Mouse (Mus musculus): Measurements from ENCODE around the gene Psmb8. TPM values are rescaled to one million over a fixed set of nuclear protein-coding genes. Genes with fewer than 3 reads are reported as not detected.

The Psmb8 gene
- polyA plus RNA-seq, 1 experiment: 391 TPM

DNA sequence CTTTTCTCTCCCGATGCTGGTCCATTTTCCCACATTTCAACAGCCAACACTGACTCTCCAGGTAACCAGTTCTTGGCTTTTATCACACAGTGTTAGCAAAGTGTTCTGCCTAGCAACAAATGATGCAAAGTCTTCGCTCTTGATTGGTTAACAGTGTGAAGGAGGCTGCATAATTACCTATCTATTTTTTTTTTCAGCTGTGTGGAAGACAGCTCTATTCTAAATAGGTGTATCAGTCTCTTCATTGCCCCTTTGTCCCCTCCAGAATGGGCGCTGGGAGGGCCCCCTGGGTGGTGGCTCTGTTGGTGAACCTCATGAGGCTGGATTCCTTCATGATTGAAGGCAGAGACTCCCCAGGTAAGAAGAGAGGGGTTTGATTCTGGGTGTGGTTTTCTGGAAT, 41.2 kb downstream of the Psmb8 start, which contains the start of gene H2-Ob:
H2-Ob (plus strand) TSS at position 198 of the 400 bp plus-strand sequence.
- WGBS: 50% methylated on average over 3 of the region's 3 CpGs
- no peak for DNase-seq (ENCODE audit: low read depth, low spot score)

GRCm38 (mm10) chr17:34239601-34240041, 42.1 kb downstream of the Psmb8 start:
- no peak for DNase-seq (ENCODE audit: low read depth, low spot score)
- WGBS: 53% methylated on average over 10 of the region's 10 CpGs

DNA sequence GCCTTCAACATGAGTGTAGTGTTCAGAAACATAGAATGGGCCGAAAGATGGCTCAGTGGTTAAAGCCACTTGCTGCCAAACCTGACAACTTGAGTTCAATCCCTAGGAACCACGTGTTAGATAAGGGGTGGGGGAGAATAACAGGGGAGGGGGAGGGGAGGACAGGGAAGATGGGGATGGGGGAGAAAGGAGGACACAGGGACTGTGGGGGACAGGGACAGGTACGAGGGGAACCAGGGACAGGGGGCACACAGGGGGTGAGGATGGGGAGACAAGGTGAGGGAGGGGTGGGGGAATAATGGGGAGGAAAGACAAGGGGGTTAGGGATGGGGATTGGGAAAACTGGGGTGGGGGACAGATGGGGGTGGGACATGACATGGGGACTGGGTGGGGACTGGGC, 42.8 kb downstream of the Psmb8 start:
- DNase-seq (ENCODE audit: low read depth, low spot score): no peak
- 58% methylated on average over 3 of the region's 3 CpGs for WGBS

- WGBS: 67% methylated on average over 6 of the region's 6 CpGs
- no peak for DNase-seq (ENCODE audit: low read depth, low spot score)
Observed at GRCm38 (mm10) chr17:34240916-34241315, 43.4 kb downstream of the Psmb8 start.

DNA sequence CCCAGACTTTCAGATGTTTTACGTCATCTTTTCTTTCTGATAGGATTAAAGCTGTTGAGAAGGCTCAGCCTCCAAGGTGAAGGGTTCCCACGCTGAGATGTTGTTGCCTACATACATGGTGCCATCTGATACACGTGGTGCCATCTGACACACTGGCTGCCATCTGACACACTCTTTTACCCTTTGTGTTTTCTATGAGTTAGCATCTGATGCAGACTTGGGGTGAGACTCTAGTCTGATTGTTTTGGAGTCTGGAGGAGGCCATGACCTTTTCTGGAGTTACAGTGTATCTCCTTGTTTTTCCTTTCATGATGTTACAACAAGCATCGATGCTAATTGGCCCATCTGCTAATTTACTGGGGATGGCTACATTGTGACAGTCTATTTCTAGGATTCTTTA, 47.1 kb downstream of the Psmb8 start:
- WGBS: 74% methylated on average over 4 of the region's 4 CpGs

DNA sequence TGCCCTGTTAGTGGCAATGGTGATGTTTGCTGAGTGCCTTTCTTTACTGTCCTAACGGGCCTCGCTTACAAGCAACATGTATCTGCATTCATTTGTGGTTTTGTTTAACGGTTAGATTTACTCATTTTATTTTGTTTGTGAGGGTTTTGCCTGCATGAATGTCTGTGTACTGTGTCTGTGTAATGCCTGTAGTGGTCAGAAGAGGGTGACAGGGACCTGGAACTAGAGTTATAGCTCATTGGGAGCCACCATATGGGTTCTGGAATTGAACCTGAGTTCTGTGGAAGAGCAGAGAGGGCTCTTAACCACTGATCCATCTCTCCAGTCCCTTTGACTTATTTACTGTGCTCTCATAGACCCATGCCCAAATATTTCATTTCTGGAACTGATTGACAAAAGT, 49.5 kb downstream of the Psmb8 start:
- no peak for DNase-seq (ENCODE audit: low read depth, low spot score)
- 78% methylated on average over 3 of the region's 3 CpGs for WGBS

More for the DNA sequence above, 47.1 kb downstream of the Psmb8 start:
- no peak for DNase-seq (ENCODE audit: low read depth, low spot score)

DNA sequence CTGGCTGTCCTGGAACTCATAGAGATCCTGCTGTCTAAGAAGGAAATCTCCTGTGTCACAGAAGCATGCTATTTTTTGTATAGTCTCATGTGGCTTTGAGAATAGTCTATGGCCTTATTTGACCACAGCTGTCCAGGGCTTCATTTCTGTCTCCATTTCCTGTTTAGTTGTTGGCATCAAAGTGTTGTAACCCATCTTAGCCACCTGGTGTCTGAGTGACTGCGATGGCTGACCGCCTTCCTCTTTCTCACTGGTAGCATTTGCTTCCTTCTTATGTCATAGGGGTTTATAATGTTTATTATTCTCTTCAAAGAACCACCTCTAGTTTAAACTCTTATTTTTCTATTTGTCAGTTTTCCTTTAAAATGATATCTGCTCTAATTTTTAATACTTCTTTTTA, 51.2 kb downstream of the Psmb8 start:
- no peak for DNase-seq (ENCODE audit: low read depth, low spot score)
- 31% methylated on average over 2 of the region's 2 CpGs for WGBS

- 53% methylated on average over 3 of the region's 3 CpGs for WGBS
- no peak for DNase-seq (ENCODE audit: low read depth, low spot score)
Observed at GRCm38 (mm10) chr17:34249361-34249760, 51.8 kb downstream of the Psmb8 start.

DNA sequence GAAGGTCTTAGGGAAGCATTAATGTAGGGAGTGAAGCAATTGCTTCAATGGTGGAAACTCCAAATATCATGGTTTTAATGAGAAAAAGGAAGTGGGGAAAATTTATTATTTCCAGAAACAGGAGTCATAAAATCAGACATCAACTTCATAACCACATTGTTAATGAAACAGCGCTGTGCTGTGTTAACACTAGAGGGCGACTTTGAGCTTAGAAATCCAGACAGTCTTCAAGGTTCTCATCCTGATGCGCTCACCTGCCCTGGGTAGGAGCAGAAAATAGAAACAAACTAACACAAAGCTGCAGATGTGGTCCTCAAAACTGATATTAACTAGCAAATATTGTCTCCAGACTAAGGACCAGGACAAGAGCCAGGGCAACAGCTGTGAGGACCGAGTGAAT, 52.4 kb downstream of the Psmb8 start:
- WGBS: 11% methylated on average over 4 of the region's 4 CpGs
- no peak for DNase-seq (ENCODE audit: low read depth, low spot score)

Other genes with a start within 250 kb of the Psmb8 start
- gene B3galt4, start 246.2 kb upstream of the Psmb8 start, polyA plus RNA-seq (2012; rRNA removed): 15.6 and 19.8 TPM in 2 replicates
- 44.6 and 59.1 TPM in 2 replicates for gene Vps52, start 241.9 kb upstream of the Psmb8 start, polyA plus RNA-seq (2012; rRNA removed)
- 617 and 700 TPM in 2 replicates for gene Rps18, start 241.7 kb upstream of the Psmb8 start, polyA plus RNA-seq (2012; rRNA removed)
- 5,020 and 5,402 TPM in 2 replicates for gene H2-K1, start 197.4 kb upstream of the Psmb8 start, polyA plus RNA-seq (2012; rRNA removed)
- 17.0 and 21.3 TPM in 2 replicates for gene Ring1, start 173.0 kb upstream of the Psmb8 start, polyA plus RNA-seq (2012; rRNA removed)
- gene H2-Ke6, start 169.7 kb upstream of the Psmb8 start, polyA plus RNA-seq (2012; rRNA removed): 43.2 and 48.6 TPM in 2 replicates
- gene Slc39a7, start 166.0 kb upstream of the Psmb8 start, polyA plus RNA-seq (2012; rRNA removed): 129 and 133 TPM in 2 replicates
- gene Rxrb, start 165.9 kb upstream of the Psmb8 start, polyA plus RNA-seq (2012; rRNA removed): 41.6 and 49.9 TPM in 2 replicates
- gene Col11a2, start 158.3 kb upstream of the Psmb8 start, polyA plus RNA-seq (2012; rRNA removed): 0.60 and 0.95 TPM in 2 replicates
- gene H2-Oa, start 105.4 kb upstream of the Psmb8 start, polyA plus RNA-seq (2012; rRNA removed): 16.5 and 21.5 TPM in 2 replicates
- gene H2-DMa, start 78.2 kb upstream of the Psmb8 start, polyA plus RNA-seq (2012; rRNA removed): 218 and 235 TPM in 2 replicates
- 85.8 and 92.2 TPM in 2 replicates for gene Brd2, start 75.1 kb upstream of the Psmb8 start, polyA plus RNA-seq (2012; rRNA removed)
- 31.0 and 41.3 TPM in 2 replicates for gene H2-DMb2, start 54.4 kb upstream of the Psmb8 start, polyA plus RNA-seq (2012; rRNA removed)
- gene H2-DMb1, start 44.6 kb upstream of the Psmb8 start, polyA plus RNA-seq (2012; rRNA removed): 322 and 350 TPM in 2 replicates
- gene Tap1, start 10.2 kb upstream of the Psmb8 start, polyA plus RNA-seq (2012; rRNA removed): 80.6 and 126 TPM in 2 replicates
- gene Psmb9, start 10.0 kb upstream of the Psmb8 start, polyA plus RNA-seq (2012; rRNA removed): 195 and 254 TPM in 2 replicates
- 44.9 and 56.5 TPM in 2 replicates for gene Tap2, start 5.8 kb downstream of the Psmb8 start, polyA plus RNA-seq (2012; rRNA removed)
- gene H2-Ob, start 41.2 kb downstream of the Psmb8 start, polyA plus RNA-seq (2012; rRNA removed): 25.1 and 30.6 TPM in 2 replicates
- 3,098 and 3,636 TPM in 2 replicates for gene H2-Ab1, start 60.0 kb downstream of the Psmb8 start, polyA plus RNA-seq (2012; rRNA removed)
- gene H2-Aa, start 90.1 kb downstream of the Psmb8 start, polyA plus RNA-seq (2012; rRNA removed): 1,441 and 1,600 TPM in 2 replicates
- 665 and 730 TPM in 2 replicates for gene H2-Eb1, start 108.1 kb downstream of the Psmb8 start, polyA plus RNA-seq (2012; rRNA removed)
- 2.6 and 3.1 TPM in 2 replicates for gene H2-Eb2, start 127.9 kb downstream of the Psmb8 start, polyA plus RNA-seq (2012; rRNA removed)
- gene Btnl2, start 157.1 kb downstream of the Psmb8 start, polyA plus RNA-seq (2012; rRNA removed): 48.4 and 121 TPM in 2 replicates
- 81.1 and 155 TPM in 2 replicates for gene Btnl1, start 179.4 kb downstream of the Psmb8 start, polyA plus RNA-seq (2012; rRNA removed)
- gene BC051142, start 201.1 kb downstream of the Psmb8 start, polyA plus RNA-seq (2012; rRNA removed): 0.64 and 1.3 TPM in 2 replicates

Data from large intestine, adult 2 months (tissue).